Mouse (Mus musculus): ENCODE results near the gene Elane. TPM values are rescaled to one million over a fixed set of nuclear protein-coding genes. Genes with fewer than 3 reads are reported as not detected.

The Elane gene
- polyA plus RNA-seq, 1 experiment, result 3.7 TPM

GRCm38 (mm10) chr10:79927324-79928029 is 41.4 kb downstream of the Elane start:
- TF ChIP-seq CTCF (IDR thresholded peaks at IDR 0.05; ENCODE audit: borderline replicate concordance, control insufficient read depth, extremely low read depth, insufficient read depth, low read length, poor library complexity) (0 out of 2 replicates have a peak, but pooled peaks have one; percentile 14), POLR2A (IDR thresholded peaks at IDR 0.05; ENCODE audit: control insufficient read depth, extremely low read depth, insufficient read depth, low read length, poor library complexity) (peak; percentile 60)
- Histone ChIP-seq H3K36me3 (ENCODE audit: control insufficient read depth, insufficient read depth, low read length) (no peaks in the 10 kb centered on the region), H3K27me3 (ENCODE audit: control insufficient read depth, insufficient read depth, low read length) (no peaks in the 10 kb centered on the region), H3K27ac (ENCODE audit: control insufficient read depth, insufficient read depth, low read length) (peak overlapping the region; percentile 65), H3K4me3 (ENCODE audit: control insufficient read depth, insufficient read depth, low read length) (peak overlapping the region; percentile 71), H3K4me1 (replicated peaks; ENCODE audit: control insufficient read depth, insufficient read depth, low read length) (peaks cover 19% of the 10 kb centered on the region)
- peak; percentile 82 for DNase-seq
- WGBS, result under 1% methylated on average over 53 of the region's 54 CpGs

DNA sequence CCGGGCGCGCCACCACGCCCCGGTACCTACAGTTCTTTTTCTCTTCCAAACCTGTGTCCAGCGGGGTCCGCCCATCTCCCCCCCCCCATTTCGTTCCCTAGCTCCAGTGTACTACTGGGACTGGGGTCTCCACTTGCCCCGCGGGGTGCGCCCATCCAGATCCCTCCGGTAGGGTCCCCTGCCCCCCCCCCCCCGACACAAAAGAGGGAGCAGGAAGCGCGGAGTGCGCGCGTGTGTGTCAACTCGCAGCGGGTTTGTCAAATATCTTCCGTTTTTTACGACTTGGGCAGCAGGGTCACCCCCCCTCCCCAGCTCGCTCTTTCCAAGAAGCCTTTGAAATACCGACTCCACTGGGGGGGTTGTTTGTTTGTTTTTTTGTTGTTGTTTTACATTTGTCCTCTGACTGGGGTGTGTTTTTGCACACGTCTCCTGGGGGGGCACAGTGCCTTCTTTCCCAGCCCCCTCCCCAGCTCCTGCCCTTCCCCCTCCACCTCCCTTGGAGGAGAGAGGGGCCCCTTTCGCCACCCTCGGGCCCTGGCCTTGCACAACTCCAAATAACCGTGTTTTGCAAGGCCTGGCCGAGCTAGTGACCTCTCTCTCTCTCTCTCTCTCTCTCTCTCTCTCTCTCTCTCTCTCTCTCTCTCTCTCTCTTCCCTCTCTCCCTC is 42.1 kb downstream of the Elane start:
- H3K27me3 ChIP-seq (ENCODE audit: control insufficient read depth, insufficient read depth, low read length), result no peaks in the 10 kb centered on the region
- 3% methylated on average over 29 of the region's 29 CpGs for WGBS
- DNase-seq, result peak; percentile 29
- H3K27ac ChIP-seq (ENCODE audit: control insufficient read depth, insufficient read depth, low read length), result peak overlapping the region; percentile 65
- peaks cover 19% of the 10 kb centered on the region for H3K4me1 ChIP-seq (replicated peaks; ENCODE audit: control insufficient read depth, insufficient read depth, low read length)
- peak overlapping the region; percentile 71 for H3K4me3 ChIP-seq (ENCODE audit: control insufficient read depth, insufficient read depth, low read length)
- no peaks in the 10 kb centered on the region for H3K36me3 ChIP-seq (ENCODE audit: control insufficient read depth, insufficient read depth, low read length)
- TF ChIP-seq POLR2A (IDR thresholded peaks at IDR 0.05; ENCODE audit: control insufficient read depth, extremely low read depth, insufficient read depth, low read length, poor library complexity), result 0 out of 2 replicates have a peak, but pooled peaks have one; percentile 11
- no peak for TF ChIP-seq CTCF (IDR thresholded peaks at IDR 0.05; ENCODE audit: borderline replicate concordance, control insufficient read depth, extremely low read depth, insufficient read depth, low read length, poor library complexity)

DNA sequence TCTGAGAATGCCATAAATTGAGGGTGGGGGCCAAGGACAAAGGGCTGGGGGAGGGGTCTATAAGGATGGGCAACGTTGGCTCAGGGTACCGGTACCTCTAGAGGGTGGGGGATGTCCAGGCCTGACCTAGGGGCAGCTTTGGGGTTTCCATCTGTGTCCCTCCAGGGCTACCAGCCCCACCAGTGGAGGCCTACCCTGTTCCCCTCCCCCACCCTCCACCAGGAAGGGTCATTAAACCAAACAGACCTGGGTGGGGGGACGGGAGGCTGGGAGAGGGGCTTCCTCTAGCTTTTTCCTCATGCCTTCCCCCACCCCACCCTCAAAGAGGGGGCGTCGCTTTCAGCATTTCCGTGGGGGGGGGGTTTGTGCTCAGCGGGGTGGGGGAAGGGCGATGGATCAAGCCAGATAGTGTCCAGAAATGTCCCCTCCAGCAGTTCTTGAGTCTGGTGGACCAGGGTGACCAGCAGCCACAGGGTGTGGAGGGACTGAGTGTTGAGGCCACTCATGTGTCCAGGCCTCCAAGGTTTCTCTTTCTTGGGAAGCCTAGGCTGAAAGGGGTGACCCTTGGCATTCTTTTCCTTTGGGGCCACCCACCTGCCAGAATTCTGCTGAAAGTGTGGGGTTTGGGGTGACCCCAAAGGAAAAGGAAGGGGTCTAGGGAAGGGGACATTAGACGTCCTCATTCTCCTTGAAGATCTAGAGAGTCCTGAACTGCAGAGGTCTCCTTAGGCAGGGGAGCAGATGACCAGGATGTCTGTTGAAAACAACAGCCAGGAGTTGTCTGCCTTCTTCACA is 43.1 kb downstream of the Elane start:
- DNase-seq, result no peak
- peaks cover 15% of the 10 kb centered on the region for H3K4me1 ChIP-seq (replicated peaks; ENCODE audit: control insufficient read depth, insufficient read depth, low read length)
- H3K4me3 ChIP-seq (ENCODE audit: control insufficient read depth, insufficient read depth, low read length), result no peak overlapping the region
- no peaks in the 10 kb centered on the region for H3K36me3 ChIP-seq (ENCODE audit: control insufficient read depth, insufficient read depth, low read length)
- no peak overlapping the region for H3K27ac ChIP-seq (ENCODE audit: control insufficient read depth, insufficient read depth, low read length)
- 73% methylated on average over 9 of the region's 9 CpGs for WGBS
- H3K27me3 ChIP-seq (ENCODE audit: control insufficient read depth, insufficient read depth, low read length), result no peaks in the 10 kb centered on the region
- TF ChIP-seq CTCF (IDR thresholded peaks at IDR 0.05; ENCODE audit: borderline replicate concordance, control insufficient read depth, extremely low read depth, insufficient read depth, low read length, poor library complexity) (no peak), POLR2A (IDR thresholded peaks at IDR 0.05; ENCODE audit: control insufficient read depth, extremely low read depth, insufficient read depth, low read length, poor library complexity) (no peak)

GRCm38 (mm10) chr10:79929967-79930825 is 44.1 kb downstream of the Elane start:
- H3K4me1 ChIP-seq (replicated peaks; ENCODE audit: control insufficient read depth, insufficient read depth, low read length), result peaks cover 15% of the 10 kb centered on the region
- no peaks in the 10 kb centered on the region for H3K36me3 ChIP-seq (ENCODE audit: control insufficient read depth, insufficient read depth, low read length)
- no peaks in the 10 kb centered on the region for H3K27me3 ChIP-seq (ENCODE audit: control insufficient read depth, insufficient read depth, low read length)
- whole genome bisulfite sequencing, result 89% methylated on average over 18 of the region's 18 CpGs
- DNase-seq, result no peak
- no peak overlapping the region for H3K27ac ChIP-seq (ENCODE audit: control insufficient read depth, insufficient read depth, low read length)
- TF ChIP-seq POLR2A (IDR thresholded peaks at IDR 0.05; ENCODE audit: control insufficient read depth, extremely low read depth, insufficient read depth, low read length, poor library complexity) (no peak), CTCF (IDR thresholded peaks at IDR 0.05; ENCODE audit: borderline replicate concordance, control insufficient read depth, extremely low read depth, insufficient read depth, low read length, poor library complexity) (no peak)
- H3K4me3 ChIP-seq (ENCODE audit: control insufficient read depth, insufficient read depth, low read length), result no peak overlapping the region

GRCm38 (mm10) chr10:79930826-79931186 is 44.8 kb downstream of the Elane start:
- WGBS, result 95% methylated on average over 16 of the region's 16 CpGs
- Histone ChIP-seq H3K36me3 (ENCODE audit: control insufficient read depth, insufficient read depth, low read length) (no peaks in the 10 kb centered on the region), H3K4me1 (replicated peaks; ENCODE audit: control insufficient read depth, insufficient read depth, low read length) (peaks cover 13% of the 10 kb centered on the region), H3K4me3 (ENCODE audit: control insufficient read depth, insufficient read depth, low read length) (no peak overlapping the region), H3K27ac (ENCODE audit: control insufficient read depth, insufficient read depth, low read length) (no peak overlapping the region), H3K27me3 (ENCODE audit: control insufficient read depth, insufficient read depth, low read length) (no peaks in the 10 kb centered on the region)
- no peak for TF ChIP-seq POLR2A (IDR thresholded peaks at IDR 0.05; ENCODE audit: control insufficient read depth, extremely low read depth, insufficient read depth, low read length, poor library complexity)
- TF ChIP-seq CTCF (IDR thresholded peaks at IDR 0.05; ENCODE audit: borderline replicate concordance, control insufficient read depth, extremely low read depth, insufficient read depth, low read length, poor library complexity), result no peak
- no peak for DNase-seq
